Mouse (Mus musculus) cortical plate, adult 2 months (tissue): ENCODE measurements around the gene Rabggtb.

Experiments used
- CTCF ChIP-seq: fragments of 200-500 bp; IDR thresholded peaks from 2 replicates; pipeline ENCODE4 v1.5.1; 2011; ENCODE audit warnings: mild to moderate bottlenecking, control low read depth, low read length; ENCODE audit not compliant: insufficient read depth; ENCODE audit errors: extremely low read depth
- POLR2A ChIP-seq: fragments of 200-500 bp; IDR thresholded peaks from 2 replicates; pipeline ENCODE4 v1.6.1; 2011; ENCODE audit warnings: mild to moderate bottlenecking, low read length, control low read depth; ENCODE audit not compliant: insufficient read depth; ENCODE audit errors: extremely low read depth

- TF ChIP-seq CTCF (no peak), POLR2A (no peak)
Observed at GRCm38 (mm10) chr3:153858350-153859001, 54.3 kb downstream of the Rabggtb start.
